Mouse (Mus musculus): Measurements from ENCODE around the gene Cbfb. TPM values are rescaled to one million over a fixed set of nuclear protein-coding genes. Genes with fewer than 3 reads are reported as not detected.

Cbfb gene
- total RNA-seq, 4 experiments from 2014 or later, result 19.5 to 27.1 (median 23.1) TPM

GRCm38 (mm10) chr8:105237442-105238142 is 67.1 kb downstream of the Cbfb start:
- no peak for DNase-seq (ENCODE audit: low spot score in 2 of 2)

- DNase-seq (ENCODE audit: low spot score in 2 of 2), result no peak
These were observed 70.5 kb downstream of the Cbfb start for GRCm38 (mm10) chr8:105241016-105241415.

- no peak for DNase-seq (ENCODE audit: low spot score in 2 of 2)
These were observed 81.5 kb downstream of the Cbfb start for GRCm38 (mm10) chr8:105251954-105252353.

GRCm38 (mm10) chr8:105252680-105253537 is 82.4 kb downstream of the Cbfb start:
- DNase-seq (ENCODE audit: low spot score in 2 of 2), result no peak

- DNase-seq (ENCODE audit: low spot score in 2 of 2), result no peak
These were observed 83.3 kb downstream of the Cbfb start for GRCm38 (mm10) chr8:105253766-105254151.

GRCm38 (mm10) chr8:105254152-105254965 is 83.9 kb downstream of the Cbfb start:
- DNase-seq (ENCODE audit: low spot score in 2 of 2), result peak; percentile 84 to 85

GRCm38 (mm10) chr8:105254966-105255350 is 84.5 kb downstream of the Cbfb start, which contains the start of gene B3gnt9:
Gene B3gnt9 (minus strand): TSS chr8:105255153.
- peak in 1 of 2 experiments; percentile 50 for DNase-seq (ENCODE audit: low spot score in 2 of 2)

GRCm38 (mm10) chr8:105257318-105258114 is 87.0 kb downstream of the Cbfb start:
- no peak for DNase-seq (ENCODE audit: low spot score in 2 of 2)

- DNase-seq (ENCODE audit: low spot score in 2 of 2), result no peak
These were observed 88.6 kb downstream of the Cbfb start for GRCm38 (mm10) chr8:105258911-105259720.

- DNase-seq (ENCODE audit: low spot score in 2 of 2), result peak in 1 of 2 experiments; percentile 61
These were observed 89.3 kb downstream of the Cbfb start for GRCm38 (mm10) chr8:105259721-105260320.

- DNase-seq (ENCODE audit: low spot score in 2 of 2), result no peak
These were observed 90.1 kb downstream of the Cbfb start for GRCm38 (mm10) chr8:105260371-105261099.

GRCm38 (mm10) chr8:105261326-105261980 is 91.0 kb downstream of the Cbfb start:
- no peak for DNase-seq (ENCODE audit: low spot score in 2 of 2)

GRCm38 (mm10) chr8:105263244-105263912 is 92.9 kb downstream of the Cbfb start:
- DNase-seq (ENCODE audit: low spot score in 2 of 2), result no peak

- no peak for DNase-seq (ENCODE audit: low spot score in 2 of 2)
These were observed 93.8 kb downstream of the Cbfb start, which contains the start of the genes Tradd and Fbxl8 for GRCm38 (mm10) chr8:105264024-105264982. Gene Tradd (minus strand): TSS chr8:105264609. Gene Fbxl8 (plus strand): TSS chr8:105264648.

GRCm38 (mm10) chr8:105265128-105265527 is 94.7 kb downstream of the Cbfb start:
- no peak for DNase-seq (ENCODE audit: low spot score in 2 of 2)

GRCm38 (mm10) chr8:105266775-105267174 is 96.3 kb downstream of the Cbfb start:
- DNase-seq (ENCODE audit: low spot score in 2 of 2), result no peak

All from layer of hippocampus, adult 8-10 months (tissue).